Mouse (Mus musculus) neural tube, embryonic 15.5 days (tissue): Measurements from ENCODE around the gene Ptprs. TPM values are rescaled to one million over a fixed set of nuclear protein-coding genes. Genes with fewer than 3 reads are reported as not detected.
A peak's percentile ranks its signal among the peaks of the same experiment; 100 is the strongest.

Experiments used
- ATAC-seq: fragments of 200-750 bp; cut with Nextera tagmentation; 2 replicates; pipeline ENCODE4 v1.8.0; 2017; ENCODE audit warnings: mild to moderate bottlenecking, moderate TSS enrichment, moderate library complexity; ENCODE audit not compliant: low FRiP score
- H3K27ac ChIP-seq: fragments of 300-500 bp; sonication (generic); replicated peaks from 2 replicates; pipeline ENCODE4 v1.5.1; 2015; ENCODE audit warnings: mild to moderate bottlenecking, inconsistent platforms
- H3K27me3 ChIP-seq: fragments of 300-500 bp; sonication (generic); replicated peaks from 2 replicates; pipeline ENCODE4 v1.6.1; 2015; ENCODE audit warnings: inconsistent platforms
- H3K36me3 ChIP-seq: fragments of 300-500 bp; sonication (generic); 2 replicates; pipeline ENCODE4 v1.6.1; 2015; ENCODE audit warnings: inconsistent platforms
- H3K4me1 ChIP-seq: fragments of 300-500 bp; sonication (generic); 2 replicates; pipeline ENCODE4 v1.6.1; 2015; ENCODE audit warnings: inconsistent platforms
- H3K4me2 ChIP-seq: fragments of 300-500 bp; sonication (generic); 2 replicates; pipeline ENCODE4 v1.6.1; 2015; ENCODE audit warnings: inconsistent platforms, mild to moderate bottlenecking, moderate library complexity
- H3K4me3 ChIP-seq: fragments of 300-500 bp; sonication (generic); replicated peaks from 2 replicates; pipeline ENCODE4 v1.5.1; 2015; ENCODE audit warnings: mild to moderate bottlenecking, inconsistent platforms
- H3K9ac ChIP-seq: fragments of 300-500 bp; sonication (generic); replicated peaks from 2 replicates; pipeline ENCODE4 v1.6.1; 2015; ENCODE audit warnings: mild to moderate bottlenecking, inconsistent platforms
- H3K9me3 ChIP-seq: fragments of 300-500 bp; sonication (generic); replicated peaks from 2 replicates; pipeline ENCODE4 v1.6.1; 2016; ENCODE audit warnings: inconsistent platforms
- WGBS: fragments of 180-500 bp; shearing (Covaris S2); methylation state at CpG from one replicate; pipeline ENCODE4 v1.1.7; 2015; ENCODE audit warnings: mixed read lengths; 5-methylcytosine and 5-hydroxymethylcytosine counted together
- polyA plus RNA-seq: library from polyadenylated mRNA; unstranded; fragments of >200 nt; fragmentation: Nextera tagmentation; extraction: Ambion mirVana; gene quantifications from 2 replicates; pipeline ENCODE4 v1.2.1, GENCODE M21; 2015

Gene Ptprs
- polyA plus RNA-seq, 1 experiment from 2014 or later: 247 TPM

DNA sequence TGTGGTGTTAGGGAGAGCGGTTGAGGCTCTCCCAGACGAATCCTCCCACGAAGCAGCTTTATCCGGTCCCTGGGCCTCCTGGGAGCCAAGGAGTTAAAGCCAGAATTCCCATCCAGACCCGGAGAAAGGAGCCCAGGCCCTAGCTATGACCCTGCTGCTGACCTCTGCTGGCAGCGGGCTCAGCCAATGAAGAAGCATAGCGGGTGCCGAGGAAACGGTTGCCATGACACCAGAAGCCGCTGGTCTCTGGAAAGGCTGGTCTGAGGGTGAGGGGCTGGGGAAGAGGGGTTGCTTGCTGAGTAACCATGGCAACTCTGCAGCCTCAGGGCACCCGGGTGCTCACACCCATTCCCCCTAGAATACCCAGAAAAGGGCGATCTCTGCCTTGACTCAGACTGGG lies 11.7 kb upstream of the Ptprs start:
- peak; percentile 76 for ATAC-seq
- Histone ChIP-seq H3K27me3 (no peaks in the 10 kb centered on the region), H3K4me1 (peaks cover 23% of the 10 kb centered on the region), H3K9me3 (no peaks in the 10 kb centered on the region), H3K9ac (no peak overlapping the region), H3K4me3 (no peak overlapping the region), H3K36me3 (no peaks in the 10 kb centered on the region), H3K4me2 (peak overlapping the region; percentile 30), H3K27ac (peak overlapping the region; percentile 78)
- WGBS: 2% methylated on average over 12 of the region's 12 CpGs

DNA sequence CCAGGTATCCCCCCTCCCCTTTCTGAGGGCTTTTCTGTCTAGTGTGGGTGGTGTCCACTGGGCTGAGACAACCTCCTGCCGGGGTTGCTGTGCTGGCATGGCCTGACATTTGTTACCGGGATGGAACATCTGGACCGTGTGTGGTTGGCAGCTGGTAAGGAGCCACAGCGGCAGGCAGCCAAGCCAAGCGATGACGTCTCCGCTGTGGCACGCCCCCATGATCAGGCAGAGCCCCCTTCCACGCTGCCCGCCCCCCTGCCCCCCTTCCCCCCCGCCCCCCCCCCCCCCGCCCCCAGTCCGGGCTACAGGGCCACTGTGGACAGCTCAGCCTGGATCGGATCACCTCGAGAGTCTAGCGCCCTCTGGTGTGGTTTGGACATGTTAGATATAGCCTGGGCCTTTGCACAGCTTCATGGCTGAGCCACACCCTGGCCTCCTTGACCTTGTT lies 11.2 kb upstream of the Ptprs start:
- Histone ChIP-seq H3K27ac (peak overlapping the region; percentile 78), H3K4me3 (no peak overlapping the region), H3K4me2 (peak overlapping the region; percentile 30), H3K9ac (no peak overlapping the region; the same call in 1 of the 2 replicates), H3K27me3 (no peaks in the 10 kb centered on the region), H3K36me3 (no peaks in the 10 kb centered on the region), H3K9me3 (no peaks in the 10 kb centered on the region), H3K4me1 (peaks cover 23% of the 10 kb centered on the region)
- peak; percentile 79 for ATAC-seq
- WGBS: 3% methylated on average over 8 of the region's 16 CpGs

DNA sequence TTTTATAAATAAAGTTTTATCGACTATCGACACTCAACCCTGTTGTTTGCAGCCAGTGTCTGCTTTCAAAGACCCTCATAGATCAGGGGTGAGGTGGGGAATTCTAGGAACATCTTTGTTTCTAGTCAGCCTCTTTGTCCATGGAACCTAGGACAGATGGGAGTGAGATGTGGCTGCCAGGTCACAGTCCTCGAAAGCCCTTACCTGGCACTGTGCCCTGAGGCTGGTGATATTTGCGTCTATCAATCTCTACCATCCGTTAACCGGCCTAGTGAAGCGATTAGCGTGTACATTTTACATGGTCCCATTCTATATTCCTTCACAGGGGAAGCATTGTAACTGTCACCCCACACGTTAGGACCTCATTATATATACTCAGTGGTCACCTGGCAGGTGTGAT lies 9.6 kb upstream of the Ptprs start:
- Histone ChIP-seq H3K9me3 (no peaks in the 10 kb centered on the region), H3K27ac (no peak overlapping the region)
- WGBS: 84% methylated on average over 9 of the region's 9 CpGs

DNA sequence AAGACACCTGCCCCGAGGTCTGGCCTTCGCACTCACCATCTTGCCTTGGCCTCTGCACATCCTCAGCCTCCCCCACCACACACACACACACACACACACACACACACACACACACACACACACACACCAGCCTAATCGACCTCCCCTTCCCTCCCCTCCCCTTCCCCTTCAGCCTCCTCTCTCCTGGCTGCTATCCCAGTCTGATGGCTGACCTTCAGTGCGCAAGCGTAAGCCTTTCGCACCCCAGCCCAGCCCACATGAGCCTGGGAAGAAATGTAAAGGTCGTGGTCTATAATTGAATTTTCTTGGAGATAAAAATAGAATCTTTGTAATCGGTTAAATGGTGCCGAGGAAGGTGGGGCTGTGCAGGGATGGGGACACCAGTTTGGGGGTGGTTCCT lies 8.8 kb upstream of the Ptprs start:
- H3K9me3 ChIP-seq: no peaks in the 10 kb centered on the region
- H3K4me1 ChIP-seq: peaks cover 23% of the 10 kb centered on the region
- 60% methylated on average over 9 of the region's 9 CpGs for WGBS
- H3K27ac ChIP-seq: no peak overlapping the region
- no peaks in the 10 kb centered on the region for H3K36me3 ChIP-seq
- H3K4me2 ChIP-seq: no peak overlapping the region
- H3K27me3 ChIP-seq: no peaks in the 10 kb centered on the region
- ATAC-seq: no peak
- H3K9ac ChIP-seq: no peak overlapping the region
- no peak overlapping the region for H3K4me3 ChIP-seq

More for the DNA sequence above, 9.6 kb upstream of the Ptprs start:
- peaks cover 23% of the 10 kb centered on the region for H3K4me1 ChIP-seq
- H3K36me3 ChIP-seq: no peaks in the 10 kb centered on the region
- no peak overlapping the region for H3K4me2 ChIP-seq
- no peak overlapping the region for H3K9ac ChIP-seq
- no peaks in the 10 kb centered on the region for H3K27me3 ChIP-seq
- H3K4me3 ChIP-seq: no peak overlapping the region
- ATAC-seq: no peak

DNA sequence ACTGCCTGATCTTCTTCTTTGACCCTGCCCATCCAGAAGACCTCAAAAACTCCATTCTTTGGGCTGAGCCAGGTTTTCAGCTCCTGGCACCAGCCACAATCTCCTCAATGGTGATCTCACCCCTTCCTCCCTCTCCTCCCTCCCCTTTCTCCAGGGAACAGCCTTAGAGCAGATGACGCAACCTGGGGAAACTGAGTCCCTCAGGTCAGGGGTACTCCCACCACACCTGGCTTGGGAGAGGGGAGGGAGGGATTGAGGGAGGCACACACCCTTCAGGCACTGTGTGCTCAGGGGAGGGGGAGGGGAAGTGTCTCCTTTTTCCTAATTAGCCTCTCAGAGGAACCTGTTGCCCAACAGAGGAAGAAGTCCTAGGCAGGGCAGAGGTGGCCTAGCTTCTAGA lies 6.4 kb upstream of the Ptprs start:
- Histone ChIP-seq H3K9ac (no peak overlapping the region), H3K27ac (no peak overlapping the region), H3K4me1 (peaks cover 14% of the 10 kb centered on the region), H3K27me3 (no peaks in the 10 kb centered on the region), H3K4me2 (no peak overlapping the region), H3K9me3 (no peaks in the 10 kb centered on the region), H3K4me3 (no peak overlapping the region), H3K36me3 (no peaks in the 10 kb centered on the region)
- ATAC-seq: no peak
- WGBS: 82% methylated on average over 1 of the region's 1 CpGs

DNA sequence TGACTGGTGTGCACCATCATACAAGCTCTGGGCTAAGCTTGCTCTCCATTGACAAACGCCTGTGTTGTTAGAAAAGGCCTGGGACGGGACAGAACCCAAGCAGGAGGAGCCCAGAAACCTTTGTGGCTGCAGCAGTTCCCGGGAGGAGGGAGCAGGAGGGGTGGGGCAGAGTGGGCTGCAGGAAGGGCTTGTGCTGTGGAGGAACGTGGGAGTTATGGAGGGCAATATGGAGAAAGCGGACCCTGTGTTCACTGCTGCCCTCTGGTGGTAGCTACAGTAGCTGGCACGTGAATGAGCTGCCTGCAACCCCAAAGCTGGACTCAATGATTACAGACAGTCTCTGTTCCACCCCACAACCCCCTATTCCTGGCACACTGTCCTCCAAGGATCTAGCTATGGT lies 3.1 kb upstream of the Ptprs start:
- H3K36me3 ChIP-seq: no peaks in the 10 kb centered on the region
- no peak overlapping the region for H3K27ac ChIP-seq
- H3K4me3 ChIP-seq: no peak overlapping the region
- no peaks in the 10 kb centered on the region for H3K9me3 ChIP-seq
- H3K4me2 ChIP-seq: no peak overlapping the region
- H3K4me1 ChIP-seq: peaks cover 13% of the 10 kb centered on the region
- H3K27me3 ChIP-seq: no peaks in the 10 kb centered on the region
- H3K9ac ChIP-seq: no peak overlapping the region
- no peak for ATAC-seq
- WGBS: 16% methylated on average over 6 of the region's 6 CpGs

DNA sequence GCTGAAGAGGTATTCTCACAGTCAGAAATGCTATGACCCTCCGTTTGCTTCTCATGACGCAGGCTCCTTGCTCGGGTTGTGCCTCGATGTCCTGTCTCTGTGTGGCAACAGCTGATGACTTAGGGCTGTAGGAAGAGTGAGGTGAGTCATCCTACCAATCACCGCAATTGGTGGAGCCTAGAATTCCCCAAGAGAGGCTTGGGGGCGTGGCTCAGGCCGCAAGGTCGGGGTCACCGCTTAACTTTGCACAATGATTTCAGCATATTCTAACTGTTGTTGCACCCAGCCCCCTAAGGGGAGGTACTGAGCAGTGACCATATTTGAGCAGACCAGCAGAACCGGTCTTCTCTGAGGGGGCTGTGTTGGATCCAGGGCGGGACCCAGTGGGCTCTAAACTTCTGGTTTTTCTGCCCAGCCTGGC lies 1.9 kb upstream of the Ptprs start:
- no peaks in the 10 kb centered on the region for H3K36me3 ChIP-seq
- no peak overlapping the region for H3K27ac ChIP-seq
- H3K4me3 ChIP-seq: no peak overlapping the region
- H3K9me3 ChIP-seq: no peaks in the 10 kb centered on the region
- H3K27me3 ChIP-seq: no peaks in the 10 kb centered on the region
- no peak for ATAC-seq
- whole genome bisulfite sequencing: 69% methylated on average over 11 of the region's 11 CpGs
- H3K4me1 ChIP-seq: peaks cover 25% of the 10 kb centered on the region
- no peak overlapping the region for H3K4me2 ChIP-seq
- no peak overlapping the region for H3K9ac ChIP-seq

DNA sequence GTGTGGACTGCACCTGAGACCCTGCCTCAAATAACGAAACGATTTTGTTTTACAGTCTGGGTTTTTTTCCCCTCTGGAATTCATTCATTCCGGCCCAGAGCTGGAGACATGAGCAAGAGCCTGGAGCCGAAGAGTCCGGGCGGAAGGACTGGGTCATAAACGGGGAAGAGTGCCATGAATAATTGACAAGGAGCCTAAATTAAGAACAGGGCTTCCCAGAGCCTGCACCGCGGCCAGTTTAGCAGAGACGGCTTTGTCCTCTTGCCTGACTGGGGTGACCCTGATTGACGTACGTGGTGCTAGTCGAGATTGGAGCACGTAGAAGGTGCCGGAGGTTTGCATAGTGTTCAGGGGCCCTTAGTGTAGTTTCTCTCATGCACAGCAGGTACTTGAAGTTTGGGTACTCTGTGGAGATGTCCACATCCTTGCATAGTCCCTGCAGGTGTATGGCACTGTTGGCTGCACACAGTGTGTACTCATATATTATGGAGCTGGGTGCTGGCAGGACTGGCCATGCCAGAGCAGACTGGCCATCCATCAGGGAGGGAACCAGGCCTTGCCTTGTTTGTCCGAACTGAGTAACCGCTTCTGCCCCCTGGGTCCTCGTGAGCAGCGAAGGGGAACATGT lies 1.0 kb upstream of the Ptprs start:
- no peak for ATAC-seq
- 58% methylated on average over 19 of the region's 19 CpGs for WGBS

DNA sequence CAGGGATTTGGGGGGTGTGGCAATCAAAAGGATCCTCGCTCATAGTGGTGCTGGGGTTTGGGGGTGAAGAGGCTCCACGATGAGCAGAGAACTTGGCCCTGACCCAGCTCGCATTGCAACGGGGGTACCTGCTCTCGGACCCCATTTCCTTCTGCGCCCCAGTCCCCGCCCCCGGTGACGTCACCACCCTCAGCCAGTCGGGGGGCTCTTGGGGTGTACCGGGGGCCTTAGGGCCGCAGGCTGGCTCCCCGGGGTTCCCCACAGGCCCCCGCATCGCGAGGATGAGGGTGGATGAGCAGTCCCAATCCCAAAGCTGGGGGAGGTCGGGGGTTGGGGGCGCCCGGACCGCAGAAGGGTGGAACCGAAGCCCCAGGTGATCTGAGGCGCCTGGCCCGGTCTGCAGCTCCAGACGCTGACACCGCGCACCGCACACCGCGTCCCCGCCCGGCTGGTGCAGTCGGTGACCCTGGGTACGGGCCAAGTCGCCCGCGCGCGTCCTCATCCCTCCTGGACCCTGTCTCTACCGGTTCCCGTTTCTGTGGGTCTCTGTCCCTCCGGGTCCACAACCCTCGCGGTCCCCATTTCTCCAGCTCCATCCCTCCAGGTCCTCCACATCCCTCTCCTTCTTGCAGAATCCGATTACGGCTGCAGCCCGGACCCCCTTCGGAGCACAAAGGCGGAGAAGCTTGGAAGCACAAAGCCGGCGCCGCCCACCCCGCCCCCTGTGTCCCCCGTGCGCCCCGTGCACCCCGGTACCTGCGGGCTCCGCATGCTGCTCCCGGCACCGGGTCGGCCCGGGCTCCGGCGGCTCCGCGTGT lies 490 bp downstream of the Ptprs start:
- WGBS: under 1% methylated on average over 63 of the region's 66 CpGs
- Histone ChIP-seq H3K27ac (peak overlapping the region; percentile 98), H3K4me1 (peaks cover 49% of the 10 kb centered on the region), H3K9ac (peak overlapping the region; percentile 99), H3K4me2 (peak overlapping the region; percentile 85), H3K36me3 (no peaks in the 10 kb centered on the region), H3K9me3 (no peaks in the 10 kb centered on the region), H3K4me3 (peak overlapping the region; percentile 74), H3K27me3 (no peaks in the 10 kb centered on the region)
- ATAC-seq: peak; percentile 51

More for the DNA sequence above, 1.0 kb upstream of the Ptprs start:
- Histone ChIP-seq H3K36me3 (no peaks in the 10 kb centered on the region), H3K27ac (no peak overlapping the region), H3K27me3 (no peaks in the 10 kb centered on the region), H3K4me3 (no peak overlapping the region), H3K4me1 (peaks cover 34% of the 10 kb centered on the region), H3K9me3 (no peaks in the 10 kb centered on the region), H3K9ac (no peak overlapping the region), H3K4me2 (no peak overlapping the region)

DNA sequence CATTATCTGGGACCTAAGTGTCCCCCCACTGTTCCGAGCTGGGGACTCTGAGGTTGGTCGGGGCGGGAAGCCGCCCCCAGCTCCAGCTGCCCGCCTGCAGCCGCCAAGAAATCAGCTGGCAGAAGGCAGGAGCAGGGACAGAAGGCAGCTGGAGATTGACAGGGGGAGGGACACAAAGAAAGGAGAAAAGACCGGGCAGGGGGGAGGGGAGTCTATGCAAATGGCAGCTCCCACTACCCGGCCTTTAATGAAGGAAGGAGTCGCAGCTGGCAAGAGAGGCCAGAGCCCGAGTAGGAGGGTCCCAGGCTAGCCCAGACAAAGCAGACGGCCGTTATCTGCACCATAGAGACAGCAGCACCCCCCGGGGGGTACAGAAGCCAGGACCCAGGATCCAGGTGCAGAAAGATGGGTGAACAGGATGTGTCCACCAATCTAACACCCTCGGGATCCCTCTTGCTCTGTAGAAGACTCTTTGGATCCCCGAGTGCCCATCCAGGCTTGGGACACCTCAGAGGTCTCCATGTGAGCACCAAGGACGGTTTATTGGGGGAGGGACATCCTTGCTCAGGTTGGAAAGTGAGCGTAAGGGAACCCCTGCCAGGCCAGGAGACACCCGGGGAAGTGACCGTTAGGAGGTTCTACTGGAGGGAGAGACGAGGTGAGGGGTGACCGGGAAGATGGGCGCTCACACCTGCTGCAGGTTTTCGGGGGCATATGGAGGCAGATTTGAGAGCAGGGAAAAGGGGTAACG lies 1.3 kb downstream of the Ptprs start:
- Histone ChIP-seq H3K4me2 (peak overlapping the region; percentile 85), H3K27ac (peak overlapping the region; percentile 98), H3K9ac (peak overlapping the region; percentile 99), H3K36me3 (no peaks in the 10 kb centered on the region), H3K27me3 (no peaks in the 10 kb centered on the region), H3K4me3 (peak overlapping the region; percentile 74), H3K9me3 (no peaks in the 10 kb centered on the region), H3K4me1 (peaks cover 57% of the 10 kb centered on the region)
- ATAC-seq: peak; percentile 3; the same call in 1 of the 2 replicates
- WGBS: under 1% methylated on average over 24 of the region's 24 CpGs

DNA sequence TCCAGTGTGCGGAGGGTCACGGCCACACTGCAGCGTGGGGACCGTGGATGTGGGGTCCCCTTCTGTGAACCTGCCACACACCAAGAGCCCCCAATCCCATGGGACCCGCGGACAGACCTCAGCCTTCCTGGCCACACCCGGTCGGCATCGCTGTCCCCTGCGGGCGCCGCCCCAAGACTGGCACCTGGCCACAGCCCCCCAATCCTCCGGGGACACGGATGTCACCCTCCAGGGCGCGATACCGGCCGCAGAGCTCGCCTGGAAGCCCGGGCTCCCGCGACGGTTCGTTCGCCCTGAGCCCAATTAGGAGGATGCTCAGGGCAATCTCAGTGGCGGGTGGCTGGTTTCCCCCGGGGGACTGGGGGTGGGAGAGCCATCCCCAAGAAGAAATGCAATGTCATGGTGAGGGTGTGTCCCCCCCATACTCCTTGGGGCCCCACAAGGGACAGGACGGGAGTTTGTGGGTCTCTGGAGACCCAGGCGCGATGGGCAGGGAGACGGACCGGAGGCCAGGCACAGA lies 1.9 kb downstream of the Ptprs start:
- WGBS: 3% methylated on average over 32 of the region's 32 CpGs
- H3K4me3 ChIP-seq: peak overlapping the region; percentile 74
- H3K27ac ChIP-seq: peak overlapping the region; percentile 98
- peak overlapping the region; percentile 99 for H3K9ac ChIP-seq
- no peaks in the 10 kb centered on the region for H3K9me3 ChIP-seq
- peak overlapping the region; percentile 85 for H3K4me2 ChIP-seq
- ATAC-seq: no peak; the same call in 1 of the 2 replicates
- H3K4me1 ChIP-seq: peaks cover 63% of the 10 kb centered on the region
- H3K27me3 ChIP-seq: no peaks in the 10 kb centered on the region
- H3K36me3 ChIP-seq: no peaks in the 10 kb centered on the region
